In genomic region chr14:103694295-103694694, GRCm38 (mm10) we compare ENCODE assay signal across 9 mouse cellular contexts. TPM values are rescaled to one million over a fixed set of nuclear protein-coding genes. Genes with fewer than 3 reads are reported as not detected.
A peak's percentile ranks its signal among the peaks of the same experiment; 100 is the strongest.
DNase-seq lines count a peak whose midpoint lies in the region; ATAC-seq and TF ChIP-seq lines count a peak whose summit lies in the region.
"Had no signal": no experiment of that assay in that cellular context is flagged by ENCODE, and none has a peak within 500 bp of the region (broad histone marks: within the 10 kb centered on the region; RNA-seq: fewer than 3 reads in every experiment).

No protein-coding gene starts in this region.

- WGBS in hindbrain, embryonic 15.5 days: 32% methylated on average over 1 of the region's 1 CpGs

- no peak overlapping the region for H3K4me3 ChIP-seq in gastrocnemius, adult 2 months
- no peak overlapping the region for H3K4me3 ChIP-seq in cortical plate, adult 2 months (ENCODE audit: insufficient read depth, low read length)
- no peak overlapping the region for H3K4me3 ChIP-seq in hindbrain, embryonic 15.5 days
- H3K4me3 ChIP-seq: stomach, embryonic 15.5 days had no signal

- no peak for TF ChIP-seq POLR2A in cortical plate, adult 2 months (IDR thresholded peaks at IDR 0.05; ENCODE audit: extremely low read depth, insufficient read depth, low read length)

- H3K9ac ChIP-seq in hindbrain, embryonic 15.5 days: no peak overlapping the region
- H3K9ac ChIP-seq: stomach, embryonic 15.5 days had no signal

- no peaks in the 10 kb centered on the region for H3K4me1 ChIP-seq in cortical plate, adult 2 months (ENCODE audit: control insufficient read depth, insufficient read depth, low read length)
- no peaks in the 10 kb centered on the region for H3K4me1 ChIP-seq in hindbrain, embryonic 15.5 days (replicated peaks)
- H3K4me1 ChIP-seq: stomach, embryonic 15.5 days had no signal

- peaks cover 27% of the 10 kb centered on the region for H3K36me3 ChIP-seq in hindbrain, embryonic 15.5 days
- H3K36me3 ChIP-seq: stomach, embryonic 15.5 days had no signal

- peak; percentile 29 for DNase-seq in gastrocnemius, adult 2 months
- no peak for DNase-seq in gastrocnemius, adult 8-10 months (ENCODE audit: low spot score in 2 of 2)
- DNase-seq in urinary bladder, postnatal 36 days (ENCODE audit: low spot score in 2 of 2): peak; percentile 29 to 30
- DNase-seq in urinary bladder, postnatal 4 days (ENCODE audit: low spot score in 2 of 2): no peak
- peak; percentile 57 for DNase-seq in lung, postnatal 10 days
- peak; percentile 45 for DNase-seq in retina, adult 2 months (ENCODE audit: low read depth, low spot score)

- H3K4me2 ChIP-seq in hindbrain, embryonic 15.5 days: no peak overlapping the region
- H3K4me2 ChIP-seq: stomach, embryonic 15.5 days had no signal

- peak; percentile 71; the same call in 1 of the 2 replicates for ATAC-seq in hindbrain, embryonic 15.5 days (ENCODE audit: low FRiP score, low read depth)

- TF ChIP-seq CTCF in gastrocnemius, adult 2 months (IDR thresholded peaks at IDR 0.05): peak; percentile 90
- TF ChIP-seq CTCF in cortical plate, adult 2 months (IDR thresholded peaks at IDR 0.05; ENCODE audit: extremely low read depth, insufficient read depth, low read length): peak; percentile 85

- no peaks in the 10 kb centered on the region for H3K9me3 ChIP-seq in hindbrain, embryonic 15.5 days
- H3K9me3 ChIP-seq: stomach, embryonic 15.5 days had no signal

- no peak overlapping the region for H3K27ac ChIP-seq in gastrocnemius, adult 2 months
- no peak overlapping the region for H3K27ac ChIP-seq in cortical plate, adult 2 months (ENCODE audit: insufficient read depth, low read length)
- H3K27ac ChIP-seq in hindbrain, embryonic 15.5 days (replicated peaks): no peak overlapping the region
- H3K27ac ChIP-seq: stomach, embryonic 15.5 days had no signal

- intact Hi-C loops in gastrocnemius, adult 2 months (cut with DNase I): loop anchor here (1.0 kb wide), 1 partner anchor 144 kb away; no protein-coding TSS in a partner anchor

- H3K27me3 ChIP-seq in hindbrain, embryonic 15.5 days: no peaks in the 10 kb centered on the region
- H3K27me3 ChIP-seq: stomach, embryonic 15.5 days had no signal

RNA-seq across cellular contexts. Expression of gene Slain1, which starts 44.3 kb away (rescaled TPM):
- total RNA-seq in gastrocnemius, adult 2 months (2021): not detected
- total RNA-seq in gastrocnemius, adult 8-10 months (2022): not detected
- 58.4 and 72.4 TPM in 2 replicates for polyA plus RNA-seq in cortical plate, adult 2 months (2012; rRNA removed)
- polyA plus RNA-seq in hindbrain, embryonic 15.5 days (2015; fragmentation: Nextera tagmentation; extraction: Ambion mirVana): 18.4 and 21.1 TPM in 2 replicates

Comparison
In these comparisons a context has a peak if more than half of its experiments do, and no peak if none do; other contexts are left out.
1. DNase-seq: peak in gastrocnemius, adult 2 months (single experiment), urinary bladder, postnatal 36 days (2 of 2), lung, postnatal 10 days (single experiment) and retina, adult 2 months (single experiment); none in gastrocnemius, adult 8-10 months (0 of 2) and urinary bladder, postnatal 4 days (0 of 2).